Mouse (Mus musculus): ENCODE measurements at regions not wholly inside any gene's neighbourhood (a gene's known extent, or its start where the extent isn't known, plus 50 kb on each side); places are given as distances from the start of the nearest gene placed in this dataset.
"Not testable (repeated sequence)": the region's sequence is repeated elsewhere in the genome, so short reads cannot be mapped to it uniquely, and the experiment has no call there.

DNA sequence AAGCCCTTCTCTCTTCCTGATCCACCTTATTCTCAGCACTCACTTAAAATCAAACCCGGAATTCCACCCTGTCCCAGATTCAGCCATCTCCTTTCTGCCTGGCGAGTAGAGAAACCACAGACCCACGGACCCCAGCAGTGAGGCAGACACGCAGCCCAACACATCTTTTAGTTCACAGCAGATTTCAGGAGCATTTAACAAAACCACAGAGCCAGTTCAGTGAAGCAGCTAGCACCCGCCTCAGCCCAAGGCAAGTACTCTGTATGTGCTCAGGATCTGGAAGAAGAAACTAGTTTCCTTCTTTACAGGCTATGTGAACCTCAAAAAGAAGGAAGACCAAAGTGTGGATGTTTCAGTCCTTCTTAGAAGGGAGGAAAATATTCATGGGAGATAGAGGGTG lies 560.6 kb downstream of the Nyap2 start:
- no peak for DNase-seq (ENCODE audit: low spot score in 2 of 2)

DNA sequence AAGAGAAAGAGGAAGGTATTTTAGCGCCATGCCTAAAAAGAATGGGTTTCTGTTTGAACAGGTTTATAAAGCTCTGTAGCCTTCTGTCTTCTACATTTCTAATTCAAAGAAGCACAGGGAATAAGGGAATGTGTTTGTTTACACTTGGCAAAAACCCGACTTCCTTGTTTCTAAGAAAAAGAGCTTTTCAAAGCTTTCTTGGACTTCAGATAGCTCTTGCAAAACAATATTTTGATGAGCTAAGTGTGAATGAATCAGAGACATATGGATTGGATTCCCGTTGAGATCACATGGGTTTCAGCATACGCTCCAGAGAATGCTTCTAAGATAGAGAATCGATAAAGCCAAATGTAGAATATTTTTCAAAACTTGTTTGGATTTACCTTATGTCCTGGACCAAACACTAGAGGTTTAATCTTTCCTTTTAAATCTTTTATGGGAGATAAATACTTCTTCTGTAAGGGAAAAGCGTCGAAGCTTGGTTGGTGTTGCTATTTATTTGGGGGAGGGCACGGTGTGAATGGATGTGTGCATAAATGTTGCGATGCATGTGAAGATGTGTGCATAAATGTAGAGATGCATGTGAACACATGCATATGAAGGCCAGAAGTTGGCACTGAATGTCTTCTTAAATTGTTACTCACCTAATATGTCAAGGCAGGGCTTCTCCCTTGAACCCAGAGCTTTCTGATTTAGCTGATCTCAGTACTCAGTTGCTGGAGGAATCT lies 576.4 kb downstream of the Nyap2 start:
- DNase-seq (ENCODE audit: low spot score in 2 of 2) = no peak

DNA sequence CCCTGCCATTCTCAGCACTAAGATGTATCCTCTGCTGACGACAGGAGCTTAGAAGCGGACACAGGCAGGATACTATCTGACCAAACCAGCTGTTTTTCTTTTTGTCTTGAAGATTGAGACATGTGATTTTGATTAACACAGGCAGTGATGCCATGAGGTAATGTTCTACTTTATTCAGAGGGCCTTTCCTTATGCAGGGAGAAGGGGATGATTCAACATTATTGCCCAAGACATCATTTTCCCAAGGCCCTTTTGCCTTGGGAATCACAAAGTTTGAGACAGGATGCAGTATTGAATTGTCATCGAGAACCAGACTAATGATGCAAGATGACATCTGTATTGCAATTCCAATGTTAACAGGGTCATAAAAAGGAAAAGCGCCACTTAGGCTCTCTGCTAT lies 571.7 kb upstream of the Gm9747 start:
- no peak for DNase-seq (ENCODE audit: low spot score in 2 of 2)

DNA sequence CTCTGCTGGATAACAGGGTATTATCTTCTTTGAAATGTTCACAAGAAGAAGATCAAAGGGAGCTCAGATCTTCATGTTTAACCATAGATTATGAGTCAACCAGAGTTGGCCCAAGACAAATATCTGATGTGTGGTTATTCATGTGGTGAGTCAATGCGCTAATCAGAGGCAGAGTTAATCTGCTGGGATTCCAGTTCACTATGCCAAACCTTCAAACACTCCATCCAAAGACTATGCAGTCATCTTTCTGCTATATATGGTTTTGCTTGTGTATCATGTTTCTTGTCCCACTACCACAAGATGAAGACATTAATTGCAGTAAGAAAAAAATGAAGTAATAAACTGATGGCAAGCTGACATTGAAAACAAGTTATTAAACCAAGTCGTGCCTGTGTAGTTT lies 561.8 kb upstream of the Gm9747 start:
- DNase-seq (ENCODE audit: low spot score in 2 of 2) = no peak

DNA sequence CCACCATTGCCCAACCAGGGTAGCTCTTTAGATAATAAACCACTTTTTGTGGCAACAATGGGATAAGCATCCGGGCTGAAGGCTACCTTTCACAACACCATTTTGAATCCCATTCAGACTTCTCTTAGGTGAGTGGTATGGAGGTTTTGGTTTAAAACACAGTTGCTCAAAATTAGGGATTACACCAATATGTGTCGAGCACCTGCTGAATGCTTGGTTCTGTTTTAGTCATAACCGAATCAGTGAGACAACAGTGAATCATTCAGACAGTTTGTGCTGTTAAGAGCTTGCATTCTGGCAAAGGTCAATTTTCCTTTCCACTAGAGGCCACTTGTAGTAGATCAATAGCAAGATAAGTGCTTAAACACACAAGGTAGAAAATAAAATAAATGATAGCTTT lies 561.2 kb upstream of the Gm9747 start:
- DNase-seq (ENCODE audit: low spot score in 2 of 2) = no peak

DNA sequence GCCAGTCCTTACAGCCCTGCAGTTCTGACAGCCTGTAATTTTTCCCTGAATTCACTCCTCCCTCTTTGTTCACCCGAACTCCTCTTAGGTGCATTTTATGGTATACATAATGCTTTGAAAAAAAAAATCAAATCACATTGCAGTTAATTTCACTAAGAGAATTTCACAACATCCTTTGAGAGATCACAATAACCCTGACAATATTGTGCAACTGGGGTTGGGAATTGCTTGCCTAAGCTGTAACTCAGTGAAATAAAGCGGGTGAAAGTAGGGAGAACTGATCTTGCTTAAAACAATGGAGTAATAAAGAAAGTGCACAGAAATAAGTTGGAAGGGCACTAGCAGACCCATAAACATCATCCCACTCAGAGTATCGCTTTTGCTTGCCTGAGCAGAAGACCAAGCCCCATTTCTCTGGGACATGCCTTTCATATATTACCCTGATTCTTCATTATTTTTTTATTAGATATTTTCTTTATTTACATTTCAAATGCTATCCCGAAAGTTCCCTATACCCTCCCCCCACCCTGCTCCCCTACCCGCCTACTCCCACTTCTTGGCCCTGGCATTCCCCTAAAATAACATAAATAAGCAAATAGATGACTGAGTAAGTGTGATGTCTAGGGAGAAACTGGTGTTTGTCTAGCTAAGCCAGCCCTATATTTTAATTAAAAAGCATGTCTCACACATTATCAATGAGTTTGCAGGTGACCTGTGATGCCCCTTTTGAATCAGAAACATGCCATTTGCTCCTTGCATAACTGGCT lies 557.2 kb upstream of the Gm9747 start:
- DNase-seq (ENCODE audit: low spot score in 2 of 2) = no peak

DNA sequence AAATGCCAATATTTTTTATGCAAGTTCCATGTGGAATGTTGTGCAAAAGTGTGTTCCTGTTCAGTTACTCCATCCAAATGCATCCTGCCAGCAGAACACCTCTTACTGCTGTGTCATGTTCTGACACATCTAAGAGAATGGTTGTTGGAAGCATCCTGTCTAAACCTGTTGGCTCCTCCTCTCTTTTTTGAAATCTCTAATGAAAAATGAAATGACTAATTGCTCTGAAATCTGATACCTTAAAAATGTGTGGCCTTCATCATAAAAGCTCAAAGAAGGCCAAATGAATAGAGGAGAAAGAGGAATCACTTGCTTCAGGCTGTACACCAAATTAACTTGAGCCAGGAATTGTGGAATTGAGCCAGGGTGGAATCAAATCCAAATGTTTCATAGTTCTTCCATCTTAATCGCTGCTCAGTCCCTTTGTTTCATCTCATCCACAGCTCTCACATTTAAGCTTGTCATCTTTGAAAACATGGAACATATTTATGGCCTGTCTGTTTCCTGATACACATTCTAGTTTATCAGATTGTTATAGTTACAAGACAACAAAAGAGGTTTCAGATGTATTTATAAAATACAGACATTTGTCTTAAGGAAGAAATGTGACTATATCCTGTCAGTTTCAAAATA lies 555.0 kb upstream of the Gm9747 start:
- no peak for DNase-seq (ENCODE audit: low spot score in 2 of 2)

DNA sequence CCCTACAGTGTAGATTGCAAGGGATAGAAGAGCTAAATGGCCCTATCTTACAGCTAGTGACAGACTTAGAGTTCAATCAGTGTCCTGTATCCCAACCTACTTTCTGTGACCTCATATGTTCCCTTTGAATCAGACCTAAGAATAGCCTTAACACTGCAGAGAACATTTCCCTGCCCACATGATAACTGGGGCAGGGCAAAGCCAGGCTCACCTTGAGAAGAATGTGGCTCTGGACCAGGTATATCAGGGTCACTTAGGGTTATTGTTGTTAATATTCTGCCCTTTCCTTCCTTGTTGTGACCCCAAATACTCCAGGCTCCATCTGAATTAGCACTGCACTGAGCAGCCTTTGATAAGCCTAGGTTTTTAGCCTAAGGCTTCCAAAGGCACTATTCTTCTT lies 536.8 kb upstream of the Gm9747 start:
- no peak for DNase-seq (ENCODE audit: low spot score in 2 of 2)

DNA sequence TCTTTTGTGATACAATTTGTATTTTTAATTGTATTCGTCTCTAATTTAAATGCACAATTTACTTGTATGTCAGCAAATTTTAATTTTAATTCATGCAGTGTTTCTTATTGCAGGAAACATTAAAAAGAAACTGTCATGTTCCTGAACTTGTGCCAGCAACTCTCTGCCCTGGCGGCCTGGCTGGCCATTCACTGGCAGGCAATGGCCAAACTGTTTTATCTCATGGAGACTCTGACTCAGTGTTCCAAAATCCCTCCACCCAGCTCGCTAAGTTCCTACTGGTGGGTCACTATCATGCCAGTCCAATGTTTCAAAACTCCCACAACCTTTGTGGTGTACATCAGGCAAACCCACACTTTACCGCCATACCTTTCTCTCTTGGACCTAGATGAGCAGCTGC lies 523.7 kb upstream of the Gm9747 start:
- no peak for DNase-seq (ENCODE audit: low spot score in 2 of 2)

DNA sequence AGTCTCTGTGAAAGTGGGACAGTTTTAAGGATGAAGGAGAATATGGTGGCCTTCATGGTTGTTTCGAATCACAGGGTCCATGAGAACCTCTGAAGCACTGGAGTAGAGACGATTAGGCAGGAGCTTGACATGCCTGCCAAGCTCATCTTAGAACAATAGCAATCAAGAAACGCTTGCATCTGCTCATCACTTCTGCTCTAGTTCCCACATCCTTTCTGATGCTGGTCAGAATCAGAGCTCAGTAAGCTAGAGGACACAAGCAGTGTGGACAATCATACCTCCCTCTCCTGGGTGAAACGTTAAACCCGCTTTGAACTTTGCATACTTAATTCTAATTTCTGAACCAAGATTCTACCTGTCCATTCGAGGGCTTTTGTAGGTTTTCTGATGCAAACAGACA lies 515.8 kb upstream of the Gm9747 start:
- no peak for DNase-seq (ENCODE audit: low spot score in 2 of 2)

DNA sequence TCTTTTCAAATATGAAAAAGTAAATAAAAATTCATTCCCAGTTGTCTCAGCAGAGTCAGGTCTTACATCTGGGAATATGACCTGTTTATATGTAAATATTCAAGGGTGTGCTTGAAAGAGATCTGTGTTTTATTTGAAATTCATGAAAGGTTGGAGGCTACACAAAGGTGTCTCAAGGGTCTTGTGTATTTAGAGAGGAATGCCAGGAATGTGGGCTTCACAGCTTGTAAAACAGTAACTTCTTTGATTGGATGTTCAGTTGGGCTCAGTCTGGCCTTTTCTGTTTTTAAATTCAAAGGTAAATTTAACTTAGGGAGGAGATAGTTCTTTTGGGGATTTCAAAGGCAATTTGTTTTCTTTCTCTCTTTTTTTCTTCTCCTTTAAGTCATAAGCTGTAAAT lies 514.7 kb upstream of the Gm9747 start:
- DNase-seq (ENCODE audit: low spot score in 2 of 2) = no peak

DNA sequence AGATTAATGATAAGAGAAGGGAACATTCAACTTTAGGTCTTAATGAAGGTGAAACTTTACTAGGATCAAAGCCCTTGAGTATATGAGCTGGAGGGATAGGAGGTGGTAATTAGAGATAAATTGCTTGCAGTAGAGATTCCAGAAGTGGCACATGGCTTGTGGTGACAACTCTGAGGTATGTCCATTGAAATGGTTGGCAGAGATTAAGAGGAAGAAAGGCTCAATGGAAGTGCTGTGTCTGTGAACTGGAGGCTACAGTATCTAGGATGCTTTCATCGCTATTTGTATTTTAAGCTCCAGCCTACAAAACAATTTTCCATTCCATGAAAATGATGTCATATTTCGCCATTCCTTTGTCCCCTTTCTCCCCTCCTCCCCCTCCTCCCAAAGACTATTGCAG lies 508.1 kb upstream of the Gm9747 start:
- no peak for DNase-seq (ENCODE audit: low spot score in 2 of 2)

DNA sequence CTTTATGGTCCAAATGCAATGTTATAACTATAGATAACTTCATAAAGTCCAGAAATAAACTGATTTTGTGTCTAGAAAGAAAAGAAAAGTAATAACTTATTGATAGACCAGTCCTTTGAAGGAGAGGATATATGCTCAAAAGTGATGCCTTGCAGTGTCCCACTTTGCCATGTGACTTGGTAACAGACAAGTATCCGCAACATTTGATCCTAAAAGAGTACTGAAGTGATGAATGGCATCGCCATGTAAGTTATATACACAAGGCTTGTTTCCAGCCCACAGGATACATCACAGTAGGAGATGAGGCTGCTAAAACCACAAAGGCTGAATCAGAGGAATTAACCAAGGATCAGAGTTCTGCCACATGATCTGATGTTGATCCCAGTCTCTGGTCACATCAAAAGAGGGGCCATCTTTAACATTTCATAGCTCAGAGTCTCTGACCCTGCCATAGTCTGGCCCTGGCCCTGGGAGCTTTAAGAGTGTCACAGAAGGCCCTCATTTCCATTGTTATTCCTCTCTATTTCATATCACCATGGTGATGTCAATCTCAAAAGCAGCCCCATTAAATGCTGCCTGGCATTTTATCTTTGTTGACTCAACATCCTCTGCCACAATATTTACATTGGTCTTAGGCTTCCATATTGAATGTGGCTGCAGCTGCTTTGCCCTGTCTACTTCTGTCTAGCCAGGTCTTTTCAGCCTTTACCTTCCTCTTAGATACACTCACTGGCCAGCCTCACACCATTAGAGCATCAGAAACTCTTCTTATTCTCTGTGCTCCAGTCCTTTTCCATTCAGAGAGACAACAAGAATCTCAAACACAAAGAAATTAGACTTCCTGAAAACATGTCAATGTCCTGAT lies 506.4 kb upstream of the Gm9747 start:
- DNase-seq (ENCODE audit: low spot score in 2 of 2) = no peak

DNA sequence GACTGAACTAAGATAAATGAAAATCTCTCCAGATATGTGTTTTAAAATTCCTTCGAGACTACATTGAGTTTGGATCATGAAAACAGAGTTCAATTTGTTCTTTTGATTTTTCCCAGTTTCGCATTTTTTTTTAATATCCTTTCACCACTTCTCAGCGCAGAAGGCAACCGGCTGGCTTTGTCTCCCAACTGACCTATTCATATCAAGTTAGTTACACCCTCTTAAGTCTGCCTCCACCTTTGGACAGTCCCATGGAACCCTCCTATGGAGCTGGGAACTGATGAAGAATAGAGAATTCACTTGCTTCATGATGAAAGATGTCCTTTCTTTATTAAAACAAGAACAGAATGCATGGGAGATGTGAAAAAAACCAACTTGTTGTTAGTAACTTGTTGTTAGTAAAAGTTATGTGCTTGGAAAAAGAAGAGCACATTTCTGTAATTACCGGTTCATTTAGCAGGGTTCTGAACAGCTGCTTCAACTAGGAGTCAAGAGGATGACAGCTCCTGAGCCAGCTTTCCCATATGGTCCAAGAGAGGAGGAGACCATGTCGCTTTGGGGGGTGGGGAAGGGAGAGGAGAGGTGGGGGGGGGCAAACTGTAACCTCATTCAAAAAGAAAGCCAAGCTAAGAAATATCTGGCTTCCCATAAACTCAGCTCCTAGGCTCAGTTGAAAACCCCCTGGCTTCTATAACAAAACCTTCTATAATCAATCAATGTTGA lies 495.6 kb upstream of the Gm9747 start:
- DNase-seq (ENCODE audit: low spot score in 2 of 2) = no peak

DNA sequence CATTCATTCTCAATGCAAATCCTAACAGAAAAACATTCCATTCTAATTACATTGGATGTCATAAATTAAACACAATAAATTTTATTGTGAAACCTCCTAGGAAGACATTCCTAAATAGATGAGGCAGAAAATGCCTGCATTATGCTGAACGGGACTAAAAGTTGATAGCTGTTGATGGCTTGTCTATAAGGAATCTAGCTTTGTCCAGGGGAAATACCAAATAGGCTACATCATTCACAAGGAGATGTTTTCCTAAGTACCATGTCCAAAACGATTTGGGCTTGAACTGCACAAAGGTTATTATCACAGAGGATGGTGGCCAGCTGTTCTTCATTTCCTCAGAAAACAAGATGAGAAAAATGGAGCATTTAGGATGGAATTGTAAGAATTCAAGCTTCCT lies 494.5 kb upstream of the Gm9747 start:
- no peak for DNase-seq (ENCODE audit: low spot score in 2 of 2)

DNA sequence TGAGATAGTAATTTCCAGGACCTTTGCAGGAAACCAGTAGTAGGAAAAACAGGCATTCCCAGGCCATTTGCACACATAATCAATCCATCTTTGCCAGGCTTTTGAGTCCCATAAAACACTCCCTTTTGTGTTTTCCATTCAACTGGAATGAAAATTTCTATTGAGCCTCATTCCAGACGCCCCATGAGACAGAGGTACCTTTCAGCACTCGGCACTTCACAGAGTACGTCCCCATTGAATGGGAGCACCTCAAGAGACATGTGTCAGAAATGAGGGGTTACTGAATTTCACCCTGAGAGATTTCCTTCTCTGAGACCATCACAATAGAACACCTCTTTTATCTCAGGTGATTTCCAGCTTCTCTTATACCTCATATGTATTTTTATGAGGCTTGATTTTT lies 493.5 kb upstream of the Gm9747 start:
- no peak for DNase-seq (ENCODE audit: low spot score in 2 of 2)

DNA sequence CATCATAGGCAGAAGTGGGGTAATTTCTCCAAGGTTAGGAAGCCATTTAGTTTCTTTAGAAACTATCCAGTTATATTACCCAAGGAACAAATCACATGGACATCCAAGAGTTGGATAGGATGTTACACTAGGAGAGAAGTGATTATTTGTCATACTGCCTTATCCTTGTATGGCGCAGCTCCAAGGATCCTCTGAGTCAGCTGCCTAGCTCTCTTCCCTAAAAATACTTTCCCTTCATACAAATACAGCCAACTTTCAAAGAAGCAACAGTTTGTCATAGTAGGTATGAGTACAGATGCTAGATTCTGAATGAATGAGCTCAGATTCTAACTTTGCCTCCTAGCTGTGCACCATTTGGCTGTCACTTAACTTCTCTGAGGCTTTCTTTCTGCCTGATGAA lies 492.9 kb upstream of the Gm9747 start:
- DNase-seq (ENCODE audit: low spot score in 2 of 2) = no peak

DNA sequence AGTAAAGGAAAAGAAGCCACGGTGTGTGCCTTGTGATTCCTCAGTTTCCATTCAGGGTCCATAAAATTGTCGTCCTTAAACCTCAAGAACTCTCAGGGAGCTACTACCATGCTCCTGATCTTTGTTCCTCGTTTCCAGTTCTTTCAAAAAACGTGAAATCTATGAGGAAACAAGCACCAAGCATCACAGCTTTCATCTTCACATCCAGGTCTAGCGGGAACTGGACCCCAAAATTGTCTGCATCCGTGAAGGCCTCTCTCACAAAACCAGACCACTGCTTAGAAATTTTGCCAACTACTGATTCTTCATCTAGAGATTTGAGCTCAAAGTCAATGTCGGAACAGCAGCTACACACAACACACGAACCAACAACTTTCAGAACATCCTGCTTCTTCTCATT lies 491.0 kb upstream of the Gm9747 start:
- DNase-seq (ENCODE audit: low spot score in 2 of 2) = not testable (repeated sequence)

DNA sequence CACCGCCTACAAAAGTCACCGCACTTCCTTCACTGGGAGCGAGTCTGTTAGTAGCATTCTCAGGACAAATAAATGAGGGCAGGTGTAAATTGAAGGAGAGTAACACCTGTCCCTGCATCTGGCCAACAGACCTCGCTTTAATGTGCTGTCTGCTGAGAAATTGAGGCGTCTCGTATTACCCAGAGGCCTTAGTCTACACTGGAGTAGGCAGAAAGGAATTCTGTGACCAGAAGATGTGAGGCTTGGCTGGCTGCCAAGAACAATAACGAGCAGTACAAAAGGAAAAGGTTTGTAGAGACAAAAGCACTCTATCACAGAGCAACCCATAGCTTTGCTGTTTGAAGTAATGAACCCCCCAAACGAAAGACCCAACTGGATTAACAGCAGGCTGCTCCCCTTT lies 488.4 kb upstream of the Gm9747 start:
- no peak for DNase-seq (ENCODE audit: low spot score in 2 of 2)

DNA sequence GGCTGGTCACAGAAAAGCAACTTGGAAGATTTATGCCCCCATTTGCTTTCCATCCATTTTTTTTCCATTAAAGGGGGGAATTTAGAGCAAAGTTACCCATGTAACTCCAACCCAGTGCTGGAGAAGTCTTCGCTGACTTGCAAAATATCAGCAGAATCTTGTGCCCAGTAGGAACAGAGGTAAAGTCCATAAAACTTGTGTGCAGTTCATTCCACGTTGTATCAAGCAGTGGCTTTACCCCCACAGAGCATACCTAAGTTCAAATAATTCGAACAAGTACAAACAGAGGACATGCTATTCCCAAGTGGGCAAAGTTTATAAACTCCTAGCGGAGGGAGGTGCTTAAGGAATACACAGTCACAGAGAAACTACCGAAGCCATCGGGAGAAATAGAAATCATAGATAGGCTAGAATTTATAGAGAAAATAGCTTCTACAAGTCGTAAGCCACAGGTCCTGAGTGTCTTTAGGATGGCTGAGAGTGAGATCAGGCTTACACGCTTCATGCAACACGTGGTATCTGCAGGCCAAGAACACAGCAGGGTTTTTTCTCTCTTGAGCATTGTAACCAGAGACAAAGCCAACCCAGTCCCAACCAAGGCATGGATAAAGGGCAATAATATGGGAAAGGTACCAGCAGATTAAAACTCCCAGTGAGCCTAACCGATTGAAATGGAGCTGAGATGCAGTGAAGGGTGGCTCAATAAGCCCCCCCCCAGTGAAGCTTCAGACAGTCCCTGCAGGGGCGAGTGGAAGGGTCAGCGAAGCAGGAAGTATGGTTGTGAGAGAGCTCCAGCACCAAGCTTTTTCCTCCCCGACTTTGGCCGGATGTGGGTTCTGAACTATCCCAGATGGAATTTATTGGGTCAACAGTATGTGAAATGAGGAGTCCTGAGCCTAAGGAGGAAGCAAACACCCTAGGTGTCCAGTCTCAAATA lies 487.6 kb upstream of the Gm9747 start:
- DNase-seq (ENCODE audit: low spot score in 2 of 2) = no peak

Data from left cerebral cortex, adult 8-10 months (tissue).